Mouse (Mus musculus): ENCODE measurements around the gene Mboat2.

Mboat2 gene

DNA sequence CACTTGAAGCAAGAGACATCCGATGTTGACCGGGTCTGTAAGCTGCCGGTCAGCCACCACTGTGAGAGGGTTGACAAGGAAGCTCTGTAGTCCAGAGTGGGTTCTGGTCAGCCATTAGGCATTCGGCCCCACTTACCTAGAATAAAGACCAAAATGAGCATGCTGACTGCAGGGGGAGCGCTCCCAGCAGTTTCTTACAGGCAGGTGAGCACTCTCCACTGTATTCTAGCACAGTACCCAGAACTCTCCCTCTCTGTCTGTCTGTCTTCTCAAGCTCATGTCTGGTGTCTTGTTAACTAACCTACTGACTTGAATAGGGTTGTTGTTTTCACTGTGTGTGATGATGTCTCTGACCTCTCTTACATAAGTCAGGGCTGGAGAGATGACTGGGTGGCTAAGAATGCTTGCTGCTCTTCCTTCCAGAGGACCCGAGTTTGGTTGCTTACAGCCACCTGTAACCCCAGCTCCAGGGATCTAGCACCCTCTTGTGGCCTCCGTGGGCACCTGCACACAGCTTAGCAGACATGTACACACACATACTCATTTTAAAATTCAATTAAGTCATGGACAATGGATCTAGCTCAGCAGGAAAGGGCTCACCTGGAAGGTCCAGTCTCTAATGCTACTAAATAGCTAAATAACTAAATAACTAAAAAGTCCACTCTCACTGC is 119.8 kb downstream of the Mboat2 start:
- peak; percentile 51 for DNase-seq

DNA sequence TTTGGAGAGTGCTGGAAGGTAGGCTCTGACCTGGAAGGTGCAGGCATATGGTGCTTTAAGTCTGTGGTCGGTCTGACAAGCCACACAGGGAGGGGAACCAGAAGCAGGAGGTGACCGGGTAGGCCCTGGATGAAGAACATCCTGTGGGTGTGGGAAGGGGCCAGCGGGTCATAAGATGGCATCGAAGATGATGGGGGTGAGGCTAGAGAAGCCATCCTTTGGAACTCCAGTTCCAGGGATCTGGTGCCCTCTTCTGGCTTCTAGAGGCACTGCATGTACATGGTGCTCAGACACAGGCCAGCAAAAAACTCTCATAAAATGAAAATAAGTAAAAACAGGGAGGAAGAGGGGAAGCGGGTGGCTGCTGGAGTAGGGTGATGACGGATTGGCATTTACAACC is 121.5 kb downstream of the Mboat2 start:
- DNase-seq = peak; percentile 76

DNA sequence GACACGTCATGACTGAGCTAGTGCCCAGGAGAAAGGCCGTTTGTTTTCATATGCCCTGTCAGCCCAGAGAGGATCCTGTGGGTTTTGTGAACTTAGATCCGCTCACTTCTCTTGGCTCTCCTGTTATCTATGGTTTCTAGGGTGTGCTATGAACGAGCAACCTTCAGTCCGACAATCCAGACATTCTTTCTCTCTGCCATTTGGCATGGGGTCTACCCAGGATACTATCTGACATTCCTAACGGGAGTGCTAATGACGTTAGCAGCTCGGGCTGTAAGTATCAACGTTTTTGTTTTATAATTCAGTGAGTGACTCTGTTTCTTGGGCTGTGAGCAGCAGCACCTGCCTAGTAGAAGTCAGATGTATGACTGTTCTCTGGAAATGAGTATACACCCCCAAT is 124.5 kb downstream of the Mboat2 start:
- DNase-seq = no peak

- no peak for DNase-seq
Observed at GRCm38 (mm10) chr12:24958526-24958925, 127.8 kb downstream of the Mboat2 start.

DNA sequence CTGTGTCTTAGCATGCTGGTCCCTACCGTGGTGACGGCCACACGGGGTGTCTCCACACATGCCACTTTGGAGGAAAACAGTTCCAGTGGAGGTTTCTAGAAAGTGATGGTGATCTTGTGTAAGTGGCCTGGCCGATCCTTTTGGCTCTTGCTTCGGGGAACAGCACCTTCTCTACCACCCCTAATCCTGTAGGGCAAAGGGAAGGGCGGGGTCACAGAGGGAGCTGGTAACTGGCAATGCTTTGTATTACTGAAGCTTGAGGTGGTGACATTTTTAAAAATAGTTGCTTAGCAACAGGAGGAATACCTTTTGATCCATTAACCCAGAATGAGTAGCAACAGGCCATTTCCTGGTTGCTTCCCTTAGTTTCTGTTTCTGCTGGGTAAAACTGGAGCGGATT is 131.1 kb downstream of the Mboat2 start:
- no peak for DNase-seq

- DNase-seq = no peak
Observed at GRCm38 (mm10) chr12:24962362-24962967, 131.8 kb downstream of the Mboat2 start.

DNA sequence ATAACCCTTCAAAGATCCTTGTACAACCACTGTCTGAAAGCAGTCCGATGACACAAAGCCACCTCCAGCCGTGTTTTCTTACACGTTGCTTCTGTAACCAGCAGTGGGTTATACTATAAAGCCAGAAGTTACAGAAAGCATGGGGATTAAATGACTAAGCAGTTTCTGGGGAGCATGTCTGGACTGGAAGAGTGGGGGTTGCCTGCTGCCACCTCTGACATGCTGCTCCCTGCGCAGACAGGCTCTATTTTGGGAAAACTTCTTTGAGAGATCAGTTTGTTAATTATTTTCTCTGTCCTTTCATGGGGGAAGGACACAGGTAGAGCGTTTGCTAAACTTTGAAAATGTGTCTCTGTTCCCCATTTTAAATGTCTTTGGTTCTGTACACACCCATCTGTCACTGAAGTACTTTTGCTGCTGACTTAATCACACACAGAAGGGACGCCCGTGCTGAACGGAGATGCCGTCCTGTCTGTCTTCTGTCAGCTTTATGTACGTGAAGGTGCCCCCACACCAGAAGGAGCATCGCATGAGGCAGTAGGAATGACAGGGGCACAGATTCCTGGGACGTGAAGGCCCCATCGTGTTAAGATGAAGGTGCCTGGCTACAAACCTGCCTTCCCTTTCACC is 132.8 kb downstream of the Mboat2 start:
- DNase-seq = no peak

DNA sequence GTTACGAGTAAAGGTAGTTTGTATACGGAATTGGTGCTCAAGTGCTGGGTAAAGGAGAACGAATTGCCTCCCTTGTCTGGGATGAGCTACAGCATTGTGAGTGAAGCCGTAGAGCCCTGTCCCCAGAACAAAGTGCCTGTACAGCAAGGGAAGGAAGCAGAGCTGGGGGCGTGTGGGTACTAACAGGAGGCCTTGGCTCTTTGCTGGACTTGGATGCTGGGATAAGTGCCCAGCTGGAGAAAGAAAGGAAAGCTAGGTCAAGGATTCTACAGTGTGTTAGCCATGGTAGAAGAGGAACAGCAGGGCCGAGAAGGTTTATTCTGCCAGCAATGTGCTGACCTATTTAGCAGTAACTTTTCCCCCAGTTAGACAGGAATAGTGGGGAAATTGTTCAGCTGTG is 134.7 kb downstream of the Mboat2 start:
- DNase-seq = no peak

DNA sequence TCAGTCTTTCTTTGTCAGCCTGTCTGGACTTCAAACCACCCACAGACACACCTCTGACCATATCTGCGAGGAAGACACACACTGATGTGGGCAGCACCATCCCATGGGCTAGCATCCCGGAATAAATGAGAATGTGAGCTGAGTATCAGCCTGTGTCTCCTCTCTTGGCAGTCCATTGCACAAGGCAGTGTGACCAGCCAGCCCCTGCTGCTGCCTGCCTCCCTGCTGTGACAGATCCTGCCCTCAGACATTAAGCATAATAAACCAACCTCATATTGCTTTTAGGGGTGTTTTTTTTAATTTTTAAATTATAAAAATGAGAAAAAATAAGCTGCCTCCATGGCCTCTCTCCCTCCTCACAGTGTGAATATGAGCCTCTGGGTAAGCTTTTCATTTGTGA is 135.4 kb downstream of the Mboat2 start:
- DNase-seq = no peak

DNA sequence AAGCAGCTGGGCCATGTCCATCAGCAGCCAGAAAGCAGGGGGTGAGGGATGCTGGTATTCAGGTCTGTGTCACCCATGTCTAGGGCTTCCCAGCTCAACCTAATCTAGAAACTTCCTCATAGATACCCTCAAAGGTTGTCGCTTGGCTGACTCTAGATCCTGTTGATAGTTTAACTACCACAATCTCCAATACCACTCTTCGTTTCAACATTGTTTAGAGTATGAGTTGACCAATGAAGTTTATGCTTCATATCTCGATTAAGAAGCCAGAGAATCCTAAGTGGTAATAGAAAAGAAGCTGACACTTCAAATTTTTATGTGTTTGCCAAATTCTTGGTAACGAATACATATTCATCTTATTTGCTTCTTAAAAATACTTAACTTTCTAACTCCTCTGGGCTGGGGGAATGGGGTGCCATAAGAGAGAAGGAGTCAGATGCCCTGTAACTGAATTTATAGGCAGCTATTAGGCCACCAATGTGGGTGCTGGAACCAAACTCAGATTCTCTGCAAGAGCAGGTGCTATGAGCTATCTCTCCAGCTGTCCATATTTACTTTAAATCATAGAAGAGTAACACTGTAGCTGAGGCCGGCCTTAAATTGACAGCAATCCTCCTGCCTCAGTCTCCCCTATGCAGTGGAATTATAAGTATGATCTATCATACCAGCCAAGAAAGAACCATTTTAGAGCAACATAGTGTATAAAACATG is 141.0 kb downstream of the Mboat2 start:
- no peak for DNase-seq

- DNase-seq = no peak
Observed at GRCm38 (mm10) chr12:24972371-24973350, 142.0 kb downstream of the Mboat2 start.

DNA sequence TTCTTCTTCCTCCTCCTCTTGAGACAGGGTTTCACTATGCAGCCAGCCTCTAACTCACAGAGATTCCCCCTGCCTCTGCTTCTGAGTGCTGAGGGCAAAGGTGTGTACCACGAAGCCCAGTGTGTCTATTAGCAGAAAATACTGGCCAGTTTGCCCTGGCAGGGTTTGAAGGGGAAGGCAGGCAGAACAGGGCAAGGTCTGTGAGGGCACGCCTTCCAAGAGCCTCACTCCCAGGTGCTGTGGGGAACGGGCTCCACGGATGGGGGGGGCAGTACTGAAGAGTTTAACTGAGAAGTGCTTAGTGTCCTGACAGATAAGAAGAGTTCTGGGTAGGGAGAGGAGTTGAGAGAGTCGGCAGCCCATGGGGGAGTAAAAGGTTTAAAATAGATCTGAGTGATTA is 142.9 kb downstream of the Mboat2 start:
- no peak for DNase-seq

DNA sequence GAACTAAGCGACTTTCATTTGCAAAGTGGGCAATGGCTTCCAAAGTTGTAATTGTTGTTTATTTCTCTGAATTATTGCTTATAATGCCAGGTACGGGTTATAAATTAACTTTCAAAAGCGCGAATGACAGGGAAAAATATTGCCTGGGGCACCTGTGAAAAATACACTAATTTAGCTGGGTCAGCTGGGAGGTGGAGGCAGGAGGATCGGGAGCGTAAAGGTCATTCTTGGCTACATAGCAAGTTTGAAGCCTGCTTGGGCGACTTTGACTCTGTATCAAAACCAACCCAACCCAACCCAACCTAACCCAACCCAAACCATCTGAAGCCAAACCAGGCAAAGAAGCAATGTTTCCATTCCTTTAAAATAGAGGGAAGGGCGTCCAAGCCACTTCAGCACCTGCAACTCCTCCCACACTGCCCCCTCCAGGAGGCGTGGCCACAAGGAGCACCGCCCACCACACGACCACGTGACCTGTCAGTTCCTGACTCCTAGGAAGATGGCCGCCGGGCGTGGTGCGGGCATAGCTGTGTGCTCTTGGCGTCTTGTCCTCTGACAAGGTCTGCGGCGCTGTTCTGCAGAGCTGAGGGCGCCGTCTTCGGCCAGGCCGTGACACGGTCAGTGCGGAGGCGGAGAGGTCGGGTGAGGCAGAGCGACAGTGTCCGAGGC is 143.9 kb downstream of the Mboat2 start, which contains the start of gene Kidins220:
Kidins220 (plus strand) TSS at position 480 of the 669 bp plus-strand sequence.
- peak; percentile 95 for DNase-seq

DNA sequence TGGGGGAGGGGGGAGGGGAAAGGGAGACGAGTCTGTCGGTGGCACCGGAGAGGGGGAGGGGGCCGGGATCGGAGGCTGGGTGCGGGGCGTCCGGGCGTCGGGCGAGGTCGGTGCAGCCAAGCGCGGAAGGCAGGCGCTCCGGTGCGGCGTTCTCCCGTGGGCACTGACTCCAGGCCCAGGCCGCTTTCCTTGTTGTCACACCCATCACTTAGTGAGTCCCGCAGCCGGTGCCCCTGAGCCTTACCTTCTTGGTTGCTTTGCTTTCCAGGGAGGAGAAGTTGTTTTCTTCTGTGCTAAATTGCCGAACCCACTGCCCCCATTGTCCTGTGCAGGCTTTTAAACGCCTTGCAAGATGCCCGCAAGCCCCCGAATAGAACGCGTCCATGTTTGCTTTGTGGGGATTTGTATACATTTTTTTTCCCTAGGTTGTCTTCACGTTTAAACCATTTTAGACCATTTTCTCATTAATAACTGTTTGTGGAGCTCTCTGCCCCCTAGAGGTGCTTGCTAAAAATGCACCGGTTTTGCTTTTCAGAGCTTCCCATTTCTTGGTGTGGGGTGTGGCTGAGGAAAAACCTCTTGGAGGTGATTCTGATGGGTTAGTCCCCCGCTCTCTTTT is 144.5 kb downstream of the Mboat2 start:
- DNase-seq = peak; percentile 82

GRCm38 (mm10) chr12:24985226-24985625 is 154.5 kb downstream of the Mboat2 start:
- DNase-seq = no peak

- DNase-seq = no peak
Observed at GRCm38 (mm10) chr12:24995350-24995749, 164.7 kb downstream of the Mboat2 start.

DNA sequence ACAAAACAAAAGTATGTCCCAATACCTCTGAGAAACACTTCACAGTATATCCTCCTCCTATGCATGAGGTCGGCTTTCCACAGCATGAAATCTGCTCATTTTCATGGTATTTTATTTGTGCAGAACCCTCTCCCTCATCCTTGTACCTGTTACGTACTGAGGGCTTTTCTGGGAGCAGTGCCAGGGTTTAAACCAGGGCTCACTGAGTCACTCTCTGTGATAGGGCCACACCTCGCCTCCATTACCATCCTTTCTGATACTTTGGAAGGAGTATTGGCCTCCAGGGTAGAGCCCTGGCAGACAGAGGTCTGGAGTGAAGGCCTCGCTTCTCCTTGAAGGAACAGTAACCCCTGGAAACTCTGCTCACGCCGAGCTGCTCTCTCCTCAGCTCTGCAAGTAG is 174.7 kb downstream of the Mboat2 start:
- DNase-seq = no peak

DNA sequence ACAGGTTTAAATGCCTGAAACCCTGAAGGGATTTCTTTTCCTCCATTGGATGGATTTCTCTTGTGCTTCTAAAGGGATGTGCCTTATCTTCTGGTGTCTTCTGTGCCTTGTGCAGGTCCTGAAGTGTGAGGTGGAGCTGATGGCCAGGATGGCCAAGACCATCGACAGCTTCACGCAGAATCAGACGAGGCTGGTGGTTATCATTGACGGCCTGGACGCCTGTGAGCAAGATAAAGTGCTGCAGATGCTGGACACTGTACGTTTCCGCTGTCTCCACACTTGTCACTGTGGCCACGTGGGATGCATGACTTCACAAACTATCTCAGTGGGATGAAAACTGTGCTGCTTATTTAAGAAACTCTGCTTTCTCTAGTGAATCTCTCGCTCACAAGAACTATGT is 179.3 kb downstream of the Mboat2 start:
- DNase-seq = no peak

- DNase-seq = no peak
Observed at GRCm38 (mm10) chr12:25010416-25010815, 179.7 kb downstream of the Mboat2 start.

DNA sequence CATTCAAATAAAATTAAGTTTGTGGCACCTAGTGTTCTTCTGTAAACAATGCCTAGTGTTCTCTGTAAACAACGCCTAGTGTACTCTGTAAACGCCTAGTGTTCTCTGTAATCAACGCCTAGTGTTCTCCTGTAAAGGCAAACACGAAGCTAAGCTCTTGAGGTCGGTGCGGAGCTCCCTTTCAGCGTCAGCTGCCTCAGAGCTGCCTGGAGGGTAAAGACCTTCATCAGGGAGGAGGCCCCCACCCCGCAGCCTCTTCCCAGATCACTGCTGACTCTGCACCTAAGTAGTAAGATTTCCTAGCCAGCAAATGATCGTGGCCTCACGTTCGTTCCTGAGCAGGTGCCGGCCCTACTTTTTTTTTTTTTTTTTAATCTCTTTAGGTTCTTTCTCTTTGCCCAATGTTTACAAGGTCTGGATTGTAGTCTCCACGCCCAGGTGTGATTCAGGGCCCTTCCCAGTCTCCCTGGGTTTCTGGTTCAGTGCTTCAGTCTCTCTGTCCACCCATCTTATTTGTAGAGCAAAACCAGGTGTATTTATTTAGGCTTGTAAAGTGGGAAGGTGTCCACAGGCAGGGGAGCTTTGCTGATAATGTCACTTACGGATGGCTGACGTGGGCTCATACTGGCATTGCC is 181.2 kb downstream of the Mboat2 start:
- no peak for DNase-seq
